7 mouse cellular contexts compared by ENCODE assay signal in the genomic region with DNA sequence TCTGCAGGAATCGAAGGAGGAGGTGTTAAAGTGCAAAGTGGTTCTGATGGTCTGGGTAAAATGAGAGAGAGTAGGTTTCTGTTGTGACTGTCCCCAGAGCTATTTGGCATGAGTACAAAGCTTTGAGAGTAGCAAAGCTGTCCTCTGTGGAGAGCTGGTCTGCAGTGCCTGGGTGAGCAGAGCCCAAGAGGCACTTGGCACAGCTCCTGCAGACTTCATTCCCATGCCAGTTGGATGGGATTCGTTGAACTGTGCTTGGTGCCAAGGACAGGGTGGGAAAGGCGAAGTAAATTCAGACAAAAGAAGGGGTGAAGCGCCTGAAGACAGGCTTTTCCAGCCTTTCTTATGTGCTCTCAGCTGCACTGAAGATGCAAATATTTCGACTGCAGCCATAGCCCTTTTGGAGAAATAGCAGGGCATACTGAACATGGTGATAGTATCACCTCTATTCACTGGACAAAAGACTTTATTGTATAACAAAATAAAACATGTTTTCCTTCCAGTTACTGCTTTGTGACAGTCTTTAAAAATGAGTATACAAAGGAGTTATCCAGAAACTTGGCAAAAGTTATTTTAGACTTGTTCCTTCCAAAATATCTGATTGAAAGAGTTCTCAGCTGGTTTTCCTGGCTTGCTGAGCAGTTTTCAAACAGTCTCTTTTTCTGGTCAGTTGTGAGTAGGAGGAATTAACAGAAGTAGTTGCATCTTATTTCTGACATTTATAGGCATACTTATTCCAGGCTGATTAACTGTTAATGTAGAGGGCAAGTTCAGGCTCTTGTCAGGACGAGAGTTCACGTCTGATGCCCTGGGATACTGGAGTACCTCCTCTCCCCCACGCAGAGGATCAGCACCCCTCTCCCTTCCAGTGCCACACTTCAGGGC. TPM values are rescaled to one million over a fixed set of nuclear protein-coding genes. Genes with fewer than 3 reads are reported as not detected.
A peak's percentile ranks its signal among the peaks of the same experiment; 100 is the strongest.
DNase-seq lines count a peak whose midpoint lies in the region; ATAC-seq and TF ChIP-seq lines count a peak whose summit lies in the region.

No protein-coding gene starts in this region.

- H3K4me1 ChIP-seq in hindbrain, postnatal 0 days (ENCODE audit: insufficient read depth, low read length) = peaks cover 8% of the 10 kb centered on the region; the same call in 1 of the 2 replicates

- H3K27ac ChIP-seq in hindbrain, postnatal 0 days = peak overlapping the region; percentile 32; the same call in 1 of the 2 replicates

- H3K27me3 ChIP-seq in hindbrain, postnatal 0 days (ENCODE audit: insufficient read depth, low read length) = no peaks in the 10 kb centered on the region

- no peak overlapping the region for H3K9ac ChIP-seq in hindbrain, postnatal 0 days (replicated peaks; ENCODE audit: low read length)

- ATAC-seq in hindbrain, postnatal 0 days = peak; percentile 97

- H3K9me3 ChIP-seq in hindbrain, postnatal 0 days (ENCODE audit: low read length) = no peaks in the 10 kb centered on the region

- no peak overlapping the region for H3K4me2 ChIP-seq in hindbrain, postnatal 0 days (ENCODE audit: low read depth, low read length)

- H3K4me3 ChIP-seq in hindbrain, postnatal 0 days (ENCODE audit: low read length) = no peak overlapping the region

- H3K36me3 ChIP-seq in hindbrain, postnatal 0 days (ENCODE audit: insufficient read depth, low read length) = no peaks in the 10 kb centered on the region

- no peak for TF ChIP-seq CTCF in hindbrain, postnatal 0 days (IDR thresholded peaks at IDR 0.05; ENCODE audit: low read depth)

- WGBS in hindbrain, postnatal 0 days = 39% methylated on average over 8 of the region's 8 CpGs

- DNase-seq in urinary bladder, postnatal 36 days (ENCODE audit: low spot score in 2 of 2) = peak; percentile 13 to 49
- no peak for DNase-seq in urinary bladder, postnatal 10 days (ENCODE audit: low spot score)
- peak; percentile 27 for DNase-seq in fibroblast of lung, adult 2 months (ENCODE audit: low read depth)
- DNase-seq in hindbrain, postnatal 0 days (ENCODE audit: low spot score) = peak; percentile 91
- peak; percentile 4 for DNase-seq in lung, postnatal 25 days (ENCODE audit: low spot score)
- no peak for DNase-seq in thymus, adult 18-20 months
- no peak for DNase-seq in kidney, postnatal 25 days

RNA-seq across cellular contexts. Expression of a gene that starts 48.9 kb away (rescaled TPM):
- 26.6 and 47.1 TPM in 2 replicates for total RNA-seq in hindbrain, postnatal 0 days (2014; rRNA removed)
- 170 and 175 TPM in 2 replicates for polyA plus RNA-seq in hindbrain, postnatal 0 days (2015; fragmentation: Nextera tagmentation; extraction: Ambion mirVana)

Comparison
In these comparisons a context has a peak if more than half of its experiments do, and no peak if none do; other contexts are left out.
1. DNase-seq: peak in urinary bladder, postnatal 36 days (2 of 2), fibroblast of lung, adult 2 months (single experiment), hindbrain, postnatal 0 days (single experiment) and lung, postnatal 25 days (single experiment); none in urinary bladder, postnatal 10 days (single experiment), thymus, adult 18-20 months (0 of 2) and kidney, postnatal 25 days (0 of 2).